Mouse (Mus musculus) thymus, postnatal 4 days (tissue): Measurements from ENCODE around the gene P4ha2.

Experiments
- DNase-seq: peaks from one replicate; pipeline ENCODE4 v3.0.0; 2021

The P4ha2 gene

DNA sequence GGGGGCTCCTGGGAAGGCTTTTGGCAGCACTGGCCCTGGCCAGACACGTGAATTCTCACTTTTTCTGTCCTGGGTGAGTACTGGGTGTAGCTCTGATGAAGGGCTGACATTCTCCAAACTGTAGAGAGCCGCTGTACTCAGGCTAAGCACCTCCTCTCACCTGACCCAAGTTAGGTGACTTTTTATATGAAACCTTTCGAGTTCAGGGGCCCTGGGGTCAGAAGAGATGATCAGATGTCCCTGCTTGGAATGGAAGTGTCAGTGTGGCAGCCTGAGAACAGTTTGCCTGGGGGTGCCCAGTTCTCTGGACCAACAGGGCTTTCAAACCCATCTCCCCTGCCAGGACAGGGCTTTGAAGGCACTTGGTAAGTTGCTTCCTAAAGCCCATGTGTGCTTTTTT is 8.2 kb downstream of the P4ha2 start:
- DNase-seq: no peak

DNA sequence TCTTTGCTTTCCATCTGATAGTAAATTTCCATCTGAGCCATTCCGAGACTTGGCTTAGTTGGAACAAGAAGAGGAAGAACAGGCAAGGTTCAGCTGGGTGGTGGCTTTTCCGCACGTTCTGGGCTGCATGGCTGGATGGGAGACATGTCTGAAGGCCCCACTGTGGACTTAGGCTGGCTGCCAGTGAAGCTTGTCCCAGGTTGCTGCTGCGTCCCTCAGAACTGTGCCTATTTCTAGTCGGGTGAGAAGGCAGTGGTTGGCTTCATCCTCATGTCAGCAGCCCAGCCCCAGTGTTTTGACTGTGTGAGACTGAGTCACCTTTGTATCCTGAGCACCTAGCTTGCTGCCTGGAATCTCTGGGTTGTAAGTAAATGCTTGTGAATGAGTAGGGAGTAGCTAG is 9.0 kb downstream of the P4ha2 start:
- DNase-seq: no peak

DNA sequence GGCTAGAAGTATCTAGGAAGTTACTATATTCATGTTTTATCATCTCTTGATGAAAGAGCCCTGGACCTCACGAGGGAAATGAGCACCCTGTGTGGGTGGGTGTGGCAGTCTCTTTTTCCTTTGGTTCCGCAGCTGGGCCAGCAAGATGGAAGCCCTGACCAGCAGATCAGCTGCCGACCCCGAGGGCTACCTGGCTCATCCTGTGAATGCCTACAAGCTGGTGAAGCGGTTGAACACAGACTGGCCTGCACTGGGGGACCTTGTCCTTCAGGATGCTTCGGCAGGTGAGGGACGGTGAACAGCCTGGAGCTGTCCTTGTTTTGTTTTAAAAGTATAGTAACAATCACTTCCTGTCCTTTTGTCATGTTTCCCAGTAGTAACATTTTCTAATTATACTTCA is 11.4 kb downstream of the P4ha2 start:
- DNase-seq: no peak

DNA sequence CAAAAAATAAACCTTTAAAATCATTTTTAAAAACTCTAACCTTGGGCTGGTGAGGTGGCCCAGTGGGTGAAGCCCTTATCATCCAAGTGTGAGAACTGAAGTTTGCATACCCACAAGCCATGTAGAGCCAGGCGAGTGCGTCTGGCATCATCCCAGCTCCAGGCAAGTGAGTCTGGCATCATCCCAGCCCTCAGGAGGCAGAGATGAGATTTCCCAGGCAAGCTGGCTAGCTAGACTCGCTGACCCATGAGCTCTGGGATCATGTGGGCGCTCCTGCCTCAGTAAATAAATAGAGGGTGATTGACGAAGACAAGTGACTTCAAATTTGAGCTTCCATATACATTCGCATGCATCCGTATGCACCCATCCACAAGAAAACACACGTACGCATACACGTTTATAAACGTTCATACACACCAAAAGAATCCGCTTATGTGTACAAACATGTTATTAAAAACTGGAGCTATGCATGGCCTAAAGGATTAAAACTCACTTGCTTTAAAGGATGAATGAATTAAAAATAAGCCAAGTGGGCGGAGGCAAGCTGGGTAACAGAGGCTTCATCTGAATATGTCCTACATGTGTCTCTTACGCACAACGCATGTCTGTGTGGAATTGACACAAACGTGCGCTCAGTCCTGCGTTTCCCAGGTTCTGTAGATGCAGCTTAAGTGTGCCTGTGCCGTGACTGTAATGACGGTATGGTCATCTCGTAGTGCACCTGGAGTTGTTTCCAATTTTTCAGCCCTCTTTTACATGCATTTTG is 12.3 kb downstream of the P4ha2 start:
- DNase-seq: no peak

DNA sequence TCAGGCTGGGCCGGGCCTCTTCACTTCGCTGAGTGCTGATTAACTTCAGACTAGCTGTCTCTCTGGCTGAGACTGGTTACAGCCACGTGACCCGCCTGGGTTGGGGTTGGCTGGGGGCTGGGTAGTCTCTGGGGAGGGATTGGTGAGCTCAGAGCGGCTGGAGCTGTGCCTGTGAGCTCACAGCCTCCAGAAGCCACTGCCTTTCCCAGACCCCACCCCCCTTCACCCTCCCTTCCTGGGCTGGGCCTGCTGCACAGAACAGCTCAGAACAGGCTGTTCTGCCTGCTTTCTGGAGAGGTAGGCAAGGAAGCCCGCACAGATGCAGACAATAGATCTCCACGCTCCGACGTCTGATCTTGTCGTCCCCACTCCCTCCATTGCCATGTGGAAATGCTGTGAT is 13.0 kb downstream of the P4ha2 start:
- peak; percentile 79 for DNase-seq

DNA sequence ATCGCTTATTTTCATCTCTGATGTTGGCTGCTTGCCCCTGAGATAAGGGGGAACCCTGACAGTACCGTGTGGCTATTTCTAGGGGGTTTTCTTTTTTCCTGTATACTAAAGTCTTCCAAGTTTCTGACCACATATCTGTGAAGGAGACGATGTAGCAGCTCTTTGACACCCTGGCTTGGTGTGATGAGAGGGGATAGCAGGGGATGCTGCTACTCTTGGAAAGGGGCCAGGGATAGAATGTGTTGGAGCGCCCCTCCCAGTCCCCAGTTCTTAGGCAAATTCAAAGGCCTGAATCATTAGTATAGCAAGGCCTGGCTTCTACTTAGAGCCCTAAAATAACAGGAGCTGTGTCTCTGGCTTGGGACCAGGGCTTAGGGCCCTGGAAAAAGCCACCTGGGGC is 13.5 kb downstream of the P4ha2 start:
- no peak for DNase-seq

DNA sequence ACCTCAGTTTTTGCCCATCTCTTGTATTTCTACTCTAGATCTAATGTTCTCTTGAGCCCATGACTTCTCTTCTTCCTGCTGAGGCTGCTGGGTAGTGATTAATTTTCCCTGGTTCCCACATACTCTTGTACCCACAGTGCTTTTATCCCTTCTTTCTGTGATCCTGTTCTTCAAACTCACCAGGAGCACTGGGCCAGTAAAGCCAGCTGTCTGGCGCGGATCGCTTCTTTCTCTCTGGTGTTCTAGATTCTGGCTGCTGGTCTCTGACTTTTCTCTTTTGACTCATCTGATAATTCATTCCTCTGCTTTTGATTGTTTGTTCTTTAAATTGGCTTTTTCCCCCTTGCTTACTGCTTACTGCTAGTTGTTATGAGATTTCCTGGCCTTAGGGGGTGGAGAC is 14.9 kb downstream of the P4ha2 start:
- DNase-seq: no peak

DNA sequence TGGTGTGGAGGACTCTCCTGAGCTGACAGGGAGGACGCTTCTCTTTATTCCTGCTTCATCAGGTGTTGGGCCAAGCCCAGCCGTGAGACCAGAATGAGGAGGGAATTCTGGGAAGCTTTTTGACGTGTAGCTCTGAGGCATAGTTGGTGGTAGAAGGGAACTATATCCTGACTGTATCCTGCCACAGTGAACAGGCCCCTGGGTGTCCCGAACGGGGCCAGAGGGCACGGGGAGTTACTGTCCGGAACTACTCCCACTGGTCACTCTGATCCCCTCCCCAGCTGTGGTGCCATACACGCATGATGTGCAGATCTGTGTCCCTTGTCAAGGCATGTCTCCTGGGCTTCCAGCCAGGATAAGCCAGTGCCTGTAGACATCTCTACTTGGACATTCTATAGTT is 15.4 kb downstream of the P4ha2 start:
- DNase-seq: no peak

DNA sequence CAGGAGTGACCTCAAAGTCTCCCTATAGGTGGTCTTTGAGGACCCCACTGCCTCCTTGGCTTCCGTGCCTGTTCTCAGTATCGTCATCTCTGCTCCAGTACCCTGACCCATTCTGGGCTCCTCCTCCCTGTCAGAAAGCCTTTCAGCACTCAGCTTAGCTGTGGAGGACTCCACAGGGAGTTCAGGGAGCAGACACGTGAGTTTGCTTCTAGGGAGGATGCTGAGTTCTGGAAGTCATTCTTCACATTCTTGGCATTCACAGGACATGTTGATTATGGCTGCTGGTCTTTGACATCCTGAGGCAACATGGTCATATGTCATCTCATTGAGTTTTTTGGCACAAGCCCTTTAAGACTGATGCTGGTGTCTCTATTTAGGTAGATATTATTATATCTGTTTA is 16.0 kb downstream of the P4ha2 start:
- no peak for DNase-seq

DNA sequence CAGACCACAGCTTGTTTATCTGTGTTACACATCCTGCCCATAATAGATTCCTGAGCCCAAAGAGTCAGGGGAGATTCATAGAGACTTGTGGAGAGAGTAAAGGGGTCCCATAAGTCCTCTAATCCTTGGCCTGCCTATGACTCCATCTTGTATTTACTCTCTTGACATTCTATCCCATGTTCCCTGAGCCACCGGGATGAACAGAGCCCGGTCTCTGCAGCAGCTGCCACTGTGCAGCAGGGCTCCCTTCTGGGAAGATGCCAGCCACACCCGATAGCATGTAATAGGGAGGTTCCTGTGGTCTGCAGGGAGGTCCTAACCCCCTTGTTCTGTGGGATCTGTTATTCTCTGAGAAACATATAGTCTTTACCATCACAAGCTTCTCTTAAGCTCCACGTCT is 16.5 kb downstream of the P4ha2 start:
- no peak for DNase-seq

DNA sequence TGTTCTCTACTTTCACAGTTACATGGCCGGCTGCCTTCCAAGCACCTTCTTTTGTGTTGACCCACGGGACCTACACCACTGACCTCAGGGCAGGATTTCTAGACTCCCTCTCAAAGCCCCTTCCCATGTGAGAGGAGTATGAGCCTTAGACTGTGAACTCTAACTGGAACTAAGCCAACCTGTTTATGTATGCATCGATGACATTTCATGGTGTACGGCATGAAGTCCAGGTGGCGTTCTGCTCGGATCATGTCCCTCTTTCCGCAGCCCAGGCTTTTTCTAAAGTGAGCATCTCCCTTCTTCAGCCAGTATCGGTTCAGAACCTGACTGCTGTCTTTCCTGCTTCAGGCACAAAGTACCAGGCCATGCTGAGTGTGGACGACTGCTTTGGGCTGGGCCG is 17.2 kb downstream of the P4ha2 start:
- no peak for DNase-seq

DNA sequence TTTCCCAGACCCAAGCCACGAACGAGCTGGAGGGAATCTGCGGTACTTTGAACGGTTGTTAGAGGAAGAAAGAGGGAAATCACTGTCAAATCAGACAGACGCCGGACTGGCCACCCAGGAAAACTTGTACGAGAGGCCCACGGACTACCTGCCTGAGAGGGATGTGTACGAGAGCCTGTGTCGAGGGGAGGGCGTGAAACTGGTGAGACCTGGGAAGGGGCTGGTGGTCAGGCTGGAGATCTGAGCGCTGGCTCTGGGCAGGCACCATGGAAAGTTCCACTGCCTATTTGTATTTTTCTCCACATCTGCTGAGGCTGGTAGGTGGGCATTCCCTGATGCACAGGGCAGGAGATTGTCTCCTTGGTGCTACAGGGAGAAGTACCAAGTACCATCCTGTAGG is 19.2 kb downstream of the P4ha2 start:
- DNase-seq: no peak

DNA sequence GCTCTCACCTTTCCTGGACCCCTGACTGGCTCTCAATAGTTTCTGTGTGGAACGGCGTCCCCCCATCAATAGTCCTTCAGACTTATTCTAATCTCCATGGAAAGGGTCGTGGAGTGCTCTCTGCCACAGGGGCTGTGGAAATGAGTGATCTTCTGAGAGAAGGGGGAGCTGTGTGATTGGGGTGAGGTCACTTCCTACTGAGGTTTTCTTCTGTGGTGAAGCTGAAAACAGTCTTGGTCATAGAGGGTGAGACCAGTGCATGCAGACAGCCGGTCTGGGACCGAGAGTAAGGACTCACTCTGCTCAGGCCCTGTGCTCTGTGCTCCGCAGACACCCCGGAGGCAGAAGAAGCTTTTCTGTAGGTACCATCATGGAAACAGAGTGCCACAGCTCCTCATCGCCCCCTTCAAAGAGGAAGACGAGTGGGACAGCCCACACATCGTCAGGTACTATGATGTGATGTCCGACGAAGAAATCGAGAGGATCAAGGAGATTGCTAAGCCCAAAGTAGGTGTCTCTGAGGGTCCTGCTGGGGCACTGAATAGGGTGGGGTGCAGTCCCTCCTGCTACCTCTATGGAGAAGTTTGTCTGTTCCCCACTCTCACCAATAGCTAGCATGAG is 20.0 kb downstream of the P4ha2 start:
- no peak for DNase-seq

DNA sequence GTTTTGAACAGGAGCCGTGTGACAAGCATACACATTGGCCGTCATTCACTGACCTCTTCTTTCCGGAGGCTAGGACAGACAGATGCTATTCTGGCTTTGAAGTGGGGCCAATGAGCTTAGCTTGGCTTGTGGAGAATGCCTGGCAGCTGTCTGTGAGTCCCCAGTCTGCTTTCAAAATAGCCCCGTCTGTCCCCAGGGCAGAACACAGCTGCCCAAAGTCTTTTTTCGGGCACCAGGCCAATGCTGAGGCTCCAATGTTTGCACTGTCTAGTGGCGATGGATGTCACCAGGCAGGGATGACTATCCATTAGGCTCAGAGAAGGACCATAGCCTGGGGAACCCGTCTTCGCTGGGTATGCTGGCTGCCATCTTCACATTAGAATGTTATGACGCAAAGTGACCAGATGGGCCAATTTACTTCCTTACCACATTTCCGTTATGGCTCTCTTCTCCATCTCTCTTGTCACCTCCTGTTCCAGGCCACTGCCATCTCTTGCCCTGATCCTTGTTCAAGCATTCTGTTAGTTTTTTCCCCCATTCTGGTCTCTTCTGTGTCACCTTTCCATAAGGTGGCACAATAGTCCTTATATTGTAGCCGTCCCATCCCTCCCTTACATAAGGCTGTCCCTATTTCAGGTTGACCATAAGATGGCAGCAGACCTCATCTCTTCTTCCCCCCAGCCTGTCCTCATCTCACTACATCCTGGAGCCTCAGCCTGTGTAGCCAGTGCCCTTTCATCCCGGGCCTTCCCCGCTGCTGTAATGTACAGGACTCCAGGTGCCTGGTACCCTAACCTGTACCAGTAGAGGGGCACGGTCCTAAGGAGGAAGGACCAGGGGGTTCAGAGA is 22.7 kb downstream of the P4ha2 start:
- no peak for DNase-seq

DNA sequence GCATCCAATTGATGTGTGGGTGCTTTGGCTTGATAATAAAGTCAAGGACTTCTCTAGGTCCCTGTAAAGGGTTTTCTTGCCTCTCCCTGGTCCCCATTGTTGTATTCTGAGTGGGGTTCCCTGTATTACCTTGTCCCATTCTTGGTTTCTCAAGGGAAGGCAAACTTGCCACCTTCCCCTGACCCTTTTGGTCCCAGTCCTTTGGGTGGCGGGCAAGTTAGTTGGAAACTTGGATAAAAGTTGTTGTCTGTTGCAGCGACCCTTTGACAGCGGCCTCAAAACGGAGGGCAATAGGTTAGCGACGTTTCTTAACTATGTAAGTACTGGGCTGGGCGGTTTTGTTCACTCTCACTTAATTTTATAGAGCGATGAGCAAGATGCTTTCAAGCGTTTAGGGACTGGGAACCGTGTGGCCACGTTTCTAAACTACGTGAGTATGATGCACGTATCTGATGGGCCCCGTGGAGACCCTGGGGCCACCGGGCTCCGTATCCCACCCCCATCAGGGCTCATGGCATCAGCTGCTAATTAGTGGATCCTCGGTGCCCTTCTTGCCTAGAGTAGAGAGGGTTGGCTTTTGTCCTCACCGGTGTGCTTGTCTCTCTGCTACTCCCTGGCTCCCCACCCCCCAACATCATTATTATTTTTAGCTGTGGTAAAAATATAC is 26.2 kb downstream of the P4ha2 start:
- DNase-seq: no peak

DNA sequence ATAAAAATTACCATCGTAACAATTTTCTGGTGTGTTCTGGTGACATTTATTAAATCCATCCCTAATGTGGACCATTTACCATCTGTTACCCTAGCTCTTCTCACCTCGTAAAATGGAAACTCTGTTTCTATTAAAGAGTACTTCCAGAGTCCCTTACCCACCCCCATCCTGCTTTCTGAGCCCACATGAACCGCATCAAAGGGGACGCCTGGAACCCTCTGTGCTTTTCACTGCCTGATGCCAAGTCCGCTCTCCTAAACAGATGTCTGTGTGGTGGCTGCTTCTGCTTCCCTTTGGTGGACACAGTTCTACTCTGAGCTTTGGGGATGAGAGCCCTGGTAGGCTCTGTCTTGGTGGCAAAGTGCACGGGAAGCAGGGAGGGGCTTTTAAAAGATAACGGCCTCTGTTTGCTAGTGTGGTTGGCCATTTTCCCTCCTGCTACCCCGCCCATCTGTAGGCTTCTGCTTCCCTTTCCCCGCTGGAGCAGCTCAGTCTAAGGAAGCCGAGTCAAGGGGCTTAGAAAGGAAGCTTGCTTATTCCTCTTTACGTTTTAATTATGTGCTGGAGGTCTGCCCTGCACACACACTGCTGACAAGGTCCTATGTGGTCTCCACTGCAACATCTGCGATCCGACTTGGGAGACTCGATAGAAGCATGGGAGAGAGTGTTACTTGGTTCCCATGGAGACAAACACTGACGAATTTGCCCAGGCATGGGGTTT is 26.9 kb downstream of the P4ha2 start:
- DNase-seq: peak; percentile 32

DNA sequence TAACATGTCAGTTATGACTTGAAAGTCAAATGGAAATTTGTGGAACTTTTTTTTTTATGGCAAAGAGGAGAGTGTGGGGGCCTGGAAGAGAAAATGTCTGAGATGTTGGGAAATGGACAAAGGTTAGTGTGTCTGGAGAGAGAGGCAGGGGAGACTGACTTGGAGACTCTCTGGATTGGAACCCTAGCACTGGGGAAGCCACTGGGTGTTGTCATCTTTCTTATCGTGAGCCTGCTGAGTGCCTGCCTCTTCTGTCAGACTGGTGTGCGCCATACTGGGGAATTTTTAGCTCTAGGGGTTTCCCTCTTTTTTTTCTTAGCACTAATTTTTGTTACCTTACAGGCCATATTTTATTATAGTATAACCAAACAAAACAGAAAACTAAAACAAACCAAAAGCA is 27.5 kb downstream of the P4ha2 start:
- no peak for DNase-seq

DNA sequence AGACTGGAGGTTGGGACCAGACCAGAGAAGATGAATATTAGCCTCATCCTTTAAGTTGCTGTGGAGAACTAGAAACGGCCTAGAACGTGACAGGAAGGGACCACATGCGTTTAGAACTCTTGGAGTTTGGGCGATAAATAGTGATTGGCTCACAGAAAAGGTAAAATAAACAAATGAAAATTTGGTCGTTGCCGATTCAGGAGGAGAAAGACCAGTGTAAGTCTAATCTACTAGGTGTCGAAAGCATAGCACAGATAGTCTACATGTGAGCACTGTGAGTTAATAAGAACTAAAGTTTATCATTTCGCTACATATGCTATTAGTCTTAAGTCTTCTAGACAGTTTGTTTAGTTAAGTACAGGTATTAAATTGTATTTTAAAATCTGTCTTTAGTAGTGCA is 30.1 kb downstream of the P4ha2 start:
- DNase-seq: no peak

DNA sequence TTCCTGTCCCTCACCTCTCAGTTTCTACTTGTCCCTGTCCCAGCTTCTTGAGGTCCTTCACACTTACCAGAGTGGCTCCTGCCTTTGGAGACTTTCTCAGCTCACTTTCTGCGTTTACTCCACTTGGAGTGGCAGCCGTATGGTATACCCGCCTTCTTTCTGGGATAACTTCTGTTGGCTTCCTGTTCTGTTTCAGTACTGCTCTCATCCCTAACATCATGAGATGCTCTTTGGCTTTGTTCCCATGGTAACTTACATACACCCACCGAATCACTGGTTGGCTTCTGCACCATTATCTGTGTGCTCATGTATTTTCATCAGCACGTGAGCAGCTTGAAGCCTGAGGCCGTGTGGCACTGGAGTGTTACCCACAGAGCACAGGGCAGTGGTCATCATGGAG is 30.8 kb downstream of the P4ha2 start:
- DNase-seq: no peak

DNA sequence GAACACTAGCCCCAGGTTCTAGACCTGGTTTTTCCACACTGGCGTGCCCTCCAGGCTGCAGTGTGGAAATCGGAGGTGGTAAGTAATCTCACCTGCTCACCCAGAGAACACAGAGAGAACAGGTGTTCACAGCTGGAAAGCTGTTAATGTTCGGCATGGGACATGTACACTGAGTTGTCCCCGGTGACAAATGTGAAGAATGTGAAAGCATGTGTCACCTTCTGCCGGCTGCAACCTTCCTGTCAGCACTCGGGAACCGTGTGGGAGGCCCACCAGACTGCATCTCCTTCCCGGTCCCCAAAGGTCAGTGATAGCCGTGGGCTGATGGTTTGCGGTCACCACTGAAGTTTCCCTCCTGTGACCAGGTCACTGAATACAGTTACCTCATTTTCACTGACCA is 32.4 kb downstream of the P4ha2 start:
- DNase-seq: no peak

DNA sequence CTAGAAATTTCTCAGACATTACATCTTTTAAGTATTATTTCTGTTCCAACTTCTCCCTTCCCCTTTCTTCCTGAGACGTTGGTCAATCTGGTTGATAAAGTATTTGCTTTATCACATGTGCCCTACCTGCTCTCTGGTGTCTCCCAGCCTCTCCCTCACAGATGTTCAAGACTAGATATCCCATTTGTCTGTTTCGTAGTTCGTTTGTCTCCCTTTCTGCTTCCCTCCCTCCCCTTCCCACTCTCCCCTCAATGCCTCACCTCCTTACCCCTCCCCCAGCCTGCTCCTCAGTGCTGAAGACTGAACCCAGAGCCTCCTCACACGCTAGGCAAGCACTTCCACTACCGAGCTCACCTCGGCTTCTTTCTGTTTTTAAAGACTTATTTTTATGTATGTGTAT is 35.0 kb downstream of the P4ha2 start:
- no peak for DNase-seq

DNA sequence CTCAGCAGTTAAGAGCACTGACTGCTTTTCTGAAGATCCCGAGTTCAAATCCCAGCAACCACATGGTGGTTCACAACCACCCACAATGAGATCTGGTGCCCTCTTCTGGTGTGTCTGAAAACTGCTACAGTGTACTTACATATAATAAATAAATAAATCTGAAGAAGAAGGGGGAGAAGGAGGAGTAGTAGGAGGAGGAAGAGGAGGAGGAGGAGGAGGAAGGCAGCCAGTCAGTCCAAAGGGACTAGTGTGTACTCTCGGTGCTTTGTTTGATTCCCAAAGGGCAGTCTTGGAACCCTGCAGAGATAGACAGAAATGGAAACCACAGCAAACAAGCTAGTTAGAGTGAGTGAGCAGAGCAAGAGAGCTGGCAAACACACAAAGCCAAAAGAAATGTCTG is 40.3 kb downstream of the P4ha2 start:
- peak; percentile 47 for DNase-seq
